Mouse (Mus musculus): Measurements from ENCODE around the gene Prkn.

- TF ChIP-seq CHD2 (IDR thresholded peaks at IDR 0.05; ENCODE audit: low read depth, low read length) (no peak), MAFK (IDR thresholded peaks at IDR 0.05; ENCODE audit: insufficient read depth, low read depth, low read length) (no peak)
Observed at GRCm38 (mm10) chr17:11955317-11955716, 1115.1 kb downstream of the Prkn start.
